Mouse (Mus musculus): ENCODE data around the gene Gm15155.
"Not testable (repeated sequence)": the region's sequence is repeated elsewhere in the genome, so short reads cannot be mapped to it uniquely, and the experiment has no call there.

Gene Gm15155

DNA sequence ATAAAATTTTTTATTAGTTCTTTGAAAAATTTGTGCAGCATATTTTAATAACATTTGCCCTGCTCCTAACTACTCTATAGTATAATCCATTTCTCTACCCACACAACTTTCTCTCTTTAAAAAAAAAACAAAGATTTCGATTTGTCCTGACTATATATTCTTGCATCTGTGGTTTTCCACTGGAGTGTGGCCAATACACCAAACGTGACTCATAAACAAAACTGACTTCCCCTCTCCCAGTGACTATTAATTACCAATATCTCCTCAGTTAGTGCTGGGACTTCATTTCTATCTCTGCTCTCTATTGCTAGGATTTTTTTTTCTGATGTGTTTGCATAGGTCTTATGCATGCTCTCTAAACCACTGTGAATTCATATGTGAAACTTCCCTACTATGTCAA lies 531.2 kb downstream of the Gm15155 start:
- no peak for DNase-seq

DNA sequence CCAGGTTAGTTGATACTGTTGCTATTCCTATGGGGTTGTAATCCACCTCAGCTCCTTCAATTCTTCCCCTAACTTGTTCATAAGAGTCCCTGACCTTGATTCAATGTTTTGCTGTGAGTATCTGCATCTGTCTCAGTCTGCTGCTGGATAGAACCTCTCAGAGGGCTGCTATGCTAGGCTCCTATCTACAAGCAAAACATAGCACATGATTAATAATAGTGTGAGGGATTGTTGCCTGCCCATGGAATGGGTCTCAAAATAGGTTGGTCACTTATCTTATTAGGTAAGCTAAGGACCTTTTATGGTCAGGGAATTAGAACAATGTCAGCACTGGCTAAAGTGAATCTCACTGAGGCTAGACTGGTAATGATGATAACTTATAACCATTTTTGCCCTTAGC lies 547.0 kb downstream of the Gm15155 start:
- DNase-seq, result no peak

DNA sequence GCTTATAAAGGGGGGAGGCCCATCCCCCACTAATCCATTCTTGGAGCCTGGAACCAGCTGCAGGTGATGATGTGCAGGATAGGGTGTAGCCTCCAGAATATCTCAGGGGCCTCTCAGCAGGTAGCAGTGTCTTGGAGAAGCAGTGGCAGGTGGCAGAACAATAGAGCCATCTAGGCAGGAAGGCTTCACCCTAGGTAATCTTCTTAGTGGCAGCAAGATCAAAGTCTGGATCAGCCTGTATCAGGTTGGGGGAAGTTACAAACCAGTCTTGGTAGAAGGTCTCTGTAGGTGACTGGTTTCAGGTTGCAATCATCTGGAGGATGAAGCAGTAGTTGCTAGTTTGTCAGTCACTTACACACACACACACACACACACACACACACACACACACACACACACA lies 679.3 kb downstream of the Gm15155 start:
- DNase-seq, result not testable (repeated sequence)

Data from kidney, postnatal 4 days (tissue).